Mouse (Mus musculus) left cerebral cortex, adult 9 months (tissue): ENCODE results near the gene Mogs.
"Not testable (repeated sequence)": the region's sequence is repeated elsewhere in the genome, so short reads cannot be mapped to it uniquely, and the experiment has no call there.

Experiments used
- DNase-seq, 2 experiments: peaks; one replicate each; pipeline ENCODE4 v3.0.0; 2022; ENCODE audit warnings: low spot score in 2 of 2

Mogs gene

DNA sequence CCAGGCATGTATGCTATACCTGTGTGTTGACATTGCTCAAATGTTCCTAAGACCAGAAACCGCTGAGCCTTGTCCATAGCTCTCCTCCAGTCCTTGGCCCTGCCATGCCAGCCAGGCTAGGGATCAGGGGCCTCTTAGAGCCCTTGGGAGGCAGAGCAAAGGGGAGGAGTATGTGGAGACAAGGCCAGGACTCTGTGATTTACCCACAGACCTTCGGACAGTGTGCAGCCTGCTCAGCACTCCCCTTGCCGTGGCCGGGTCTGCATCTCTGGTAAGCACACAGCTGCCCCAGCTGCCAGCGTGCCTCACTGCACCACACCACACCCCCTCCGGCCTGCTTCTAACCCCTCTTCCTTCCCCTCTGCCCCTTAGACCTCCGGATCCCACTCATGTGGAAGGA, 32.0 kb downstream of the Mogs start:
- DNase-seq = no peak

DNA sequence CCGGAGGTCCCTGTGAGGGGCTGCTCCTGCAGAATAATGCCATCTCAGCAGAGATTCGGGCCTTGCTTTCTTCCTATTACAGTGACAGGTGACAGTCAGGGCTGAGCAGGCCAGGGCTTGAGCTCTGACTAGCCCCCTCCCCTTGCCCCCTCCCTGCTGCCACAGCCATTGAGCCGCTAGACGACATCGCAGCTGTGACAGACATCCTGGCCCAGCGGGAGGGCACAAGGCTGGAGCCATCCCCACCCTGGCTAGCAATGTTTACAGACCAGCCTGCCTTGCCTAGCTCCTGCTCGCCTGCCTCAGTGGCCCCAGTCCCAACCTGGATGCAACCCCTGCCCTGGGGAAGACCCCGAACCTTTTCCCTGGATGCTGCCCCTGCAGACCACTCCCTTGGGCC, 36.4 kb downstream of the Mogs start:
- no peak for DNase-seq

DNA sequence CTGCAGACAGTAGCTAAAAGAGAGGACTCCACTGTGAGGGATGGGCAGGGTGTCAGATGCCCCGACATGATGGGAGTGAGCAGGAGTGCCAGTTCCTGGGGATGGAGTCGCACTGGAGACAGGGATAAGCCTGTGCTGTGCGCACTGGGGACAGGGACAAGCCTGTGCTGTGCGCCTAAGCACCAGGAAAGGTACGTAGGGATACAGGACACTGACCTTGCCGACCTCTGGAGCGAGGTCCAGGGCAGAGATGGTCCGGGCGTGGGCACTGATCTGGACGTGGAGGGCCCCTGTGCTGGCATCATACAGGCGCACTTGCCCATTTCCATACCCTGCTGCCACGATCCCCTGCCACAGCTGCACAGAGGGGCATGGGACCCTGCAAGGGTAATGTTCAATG, 37.7 kb downstream of the Mogs start:
- DNase-seq = no peak

DNA sequence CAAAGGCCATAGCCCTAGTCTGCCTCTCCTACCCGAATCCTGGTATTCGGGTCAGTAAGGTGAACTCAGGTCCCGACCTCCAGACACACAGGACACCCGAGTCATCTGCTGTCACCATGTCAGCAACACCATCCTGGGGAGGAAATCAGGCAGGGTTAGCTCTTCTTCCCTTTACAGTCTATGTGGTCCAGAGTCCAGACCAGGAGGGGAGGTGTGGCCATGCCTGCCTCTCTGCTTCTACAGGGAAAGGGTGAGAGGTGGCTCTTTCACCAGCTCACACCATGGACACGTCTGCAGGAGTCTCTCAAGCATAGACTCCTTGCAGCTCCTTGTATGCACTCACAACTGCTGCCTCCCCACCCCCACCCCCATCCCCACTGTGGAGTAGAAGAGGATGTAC, 38.2 kb downstream of the Mogs start:
- no peak for DNase-seq

DNA sequence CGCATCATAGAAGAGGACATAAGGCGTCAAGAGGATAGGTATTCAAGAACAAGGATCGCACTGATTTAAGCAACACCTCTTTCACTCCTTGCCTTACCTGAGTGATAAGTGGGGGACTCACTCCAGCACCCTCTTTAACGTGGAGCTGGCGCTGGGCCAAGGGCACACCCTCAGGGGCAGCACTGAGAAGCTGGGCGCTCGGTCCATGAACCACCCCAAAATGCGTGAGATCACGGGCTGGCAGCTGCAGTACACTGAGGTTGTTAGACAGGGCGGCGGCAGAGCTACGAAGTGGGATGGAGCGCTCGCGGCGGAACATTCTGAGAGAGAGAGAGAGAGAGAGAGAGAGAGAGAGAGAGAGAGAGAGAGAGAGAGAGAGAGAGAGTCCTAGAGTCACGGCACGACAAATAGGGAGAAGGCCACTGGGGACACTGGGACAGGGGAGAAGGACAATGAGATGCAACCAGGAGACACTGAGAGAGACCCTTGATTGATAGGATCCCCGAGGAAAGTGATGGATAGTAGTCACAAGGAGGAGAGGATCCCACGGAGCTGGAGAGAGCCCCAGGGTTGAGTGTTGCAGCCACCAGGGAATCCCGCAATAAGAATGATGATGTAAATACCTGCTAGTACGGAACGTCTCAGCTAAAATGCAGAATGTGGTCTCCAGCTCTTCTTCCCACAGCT, 40.4 kb downstream of the Mogs start:
- no peak for DNase-seq

DNA sequence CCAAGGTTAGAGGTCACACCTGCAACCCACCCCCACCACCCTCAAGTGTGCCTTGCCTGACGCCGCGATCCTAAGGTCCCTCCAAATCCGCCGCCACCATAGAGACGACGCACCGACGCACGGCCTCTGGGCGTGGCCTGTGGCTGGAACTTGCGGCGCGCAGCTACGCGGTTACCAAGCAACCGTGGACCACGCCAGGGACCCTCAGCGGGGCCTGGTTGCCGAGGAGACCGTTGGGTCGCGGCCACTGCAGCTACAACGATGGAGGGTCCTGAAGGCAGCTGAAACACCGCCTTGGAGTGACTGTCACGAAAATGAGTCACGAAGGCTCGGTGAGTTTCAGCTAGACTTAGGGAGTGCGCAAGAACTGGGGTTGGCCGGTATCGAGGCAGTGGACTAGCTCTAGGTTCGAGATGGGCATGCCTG, 41.0 kb downstream of the Mogs start, which contains the start of the genes Wdr54 and 1700003E16Rik:
Gene Wdr54 (minus strand): TSS at position 139 of the 426 bp plus-strand sequence.
Gene 1700003E16Rik (plus strand): TSS at position 146 of the 426 bp plus-strand sequence.
- DNase-seq = peak in 1 of 2 experiments; percentile 76

DNA sequence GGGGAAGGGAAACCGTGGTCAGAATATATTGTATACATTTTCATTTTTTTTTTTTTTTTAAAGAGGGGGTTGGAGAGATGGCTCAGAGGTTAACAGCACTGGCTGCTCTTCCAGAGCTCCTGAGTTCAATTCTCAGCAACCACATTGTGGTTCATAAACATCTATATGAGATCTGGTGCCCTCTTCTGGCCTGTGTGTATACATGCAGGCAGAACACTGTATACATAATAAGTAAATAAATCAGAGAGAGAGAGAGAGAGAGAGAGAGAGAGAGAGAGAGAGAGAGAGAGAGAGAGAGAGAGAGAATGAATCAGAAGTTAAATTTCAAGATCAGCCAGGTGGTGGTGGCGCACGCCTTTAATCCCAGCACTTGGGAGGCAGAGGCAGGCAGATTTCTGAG, 44.2 kb downstream of the Mogs start:
- DNase-seq = not testable (repeated sequence)

DNA sequence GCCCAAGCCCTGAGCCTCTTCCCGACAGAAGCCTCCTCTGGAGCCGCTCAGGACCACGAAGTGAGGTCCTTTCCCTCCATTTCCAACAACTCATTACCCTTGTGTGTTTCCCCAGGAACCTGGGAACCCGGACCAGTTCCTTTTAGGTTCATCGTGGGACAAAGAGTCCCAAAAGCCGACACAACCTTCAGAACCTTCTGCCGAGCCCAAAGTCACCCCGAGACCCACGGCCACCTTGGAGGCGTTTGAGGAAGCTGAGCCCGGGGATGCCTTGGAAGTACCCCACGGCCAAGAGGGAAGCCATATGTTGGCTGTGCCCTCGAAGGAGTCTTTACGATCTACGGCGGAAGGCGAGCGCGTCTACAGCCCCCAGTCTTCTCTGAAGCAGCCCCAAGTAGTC, 46.1 kb downstream of the Mogs start:
- DNase-seq = no peak

DNA sequence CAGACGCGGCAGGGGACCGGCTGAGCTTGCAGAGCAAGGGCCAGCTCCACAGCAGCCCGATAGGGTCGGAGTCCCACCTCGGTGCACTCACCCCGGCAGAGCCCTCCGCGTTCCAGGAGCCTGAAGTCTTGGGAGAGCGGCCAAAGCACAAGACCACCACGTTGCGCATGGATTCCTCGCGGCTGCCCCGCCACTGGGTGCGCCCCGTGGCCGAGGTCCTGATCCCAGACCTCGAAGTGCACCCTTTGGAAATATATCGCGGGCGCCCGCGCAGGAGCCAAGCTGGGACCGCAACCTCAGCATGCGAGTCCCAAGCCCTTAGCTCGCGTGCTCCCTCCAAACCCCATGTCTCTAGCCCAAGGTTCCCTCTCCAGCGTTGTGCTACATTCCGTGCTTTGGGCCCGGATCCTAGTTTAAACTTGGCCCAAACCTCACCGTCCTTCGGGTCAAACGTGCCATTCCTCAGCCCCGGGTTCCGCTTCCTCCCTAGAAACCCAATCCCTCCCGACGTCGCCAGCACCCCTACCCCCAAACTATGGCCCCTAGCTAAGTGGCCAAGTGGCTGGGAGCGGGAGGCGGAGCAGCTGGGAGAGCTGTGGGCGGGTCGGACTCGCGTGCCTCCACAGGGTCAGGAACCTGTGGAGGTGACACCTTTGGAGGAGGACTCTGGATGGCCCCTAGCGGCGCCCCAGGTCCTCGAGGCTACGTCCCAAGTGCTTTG, 46.8 kb downstream of the Mogs start:
- DNase-seq = no peak

DNA sequence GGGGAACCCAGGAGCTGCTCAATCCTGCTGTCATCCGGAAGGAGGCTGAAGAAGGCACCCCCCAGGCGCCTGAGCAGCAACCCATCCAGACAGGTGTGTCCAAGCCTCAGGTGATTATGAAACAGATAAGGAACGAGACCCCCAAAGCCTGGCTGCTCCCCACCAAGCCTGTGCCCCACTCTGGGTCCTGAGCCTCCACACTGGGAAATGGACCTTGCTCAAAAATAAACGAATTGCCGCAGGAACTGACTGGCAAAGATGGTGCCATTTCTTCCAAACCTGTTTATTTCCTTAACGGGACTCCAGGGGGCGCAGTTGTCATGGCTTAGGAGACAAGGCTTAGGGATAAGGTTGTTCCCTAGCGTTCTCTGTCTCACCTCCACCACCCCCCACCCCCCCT, 47.4 kb downstream of the Mogs start:
- DNase-seq = peak in 1 of 2 experiments; percentile 61

DNA sequence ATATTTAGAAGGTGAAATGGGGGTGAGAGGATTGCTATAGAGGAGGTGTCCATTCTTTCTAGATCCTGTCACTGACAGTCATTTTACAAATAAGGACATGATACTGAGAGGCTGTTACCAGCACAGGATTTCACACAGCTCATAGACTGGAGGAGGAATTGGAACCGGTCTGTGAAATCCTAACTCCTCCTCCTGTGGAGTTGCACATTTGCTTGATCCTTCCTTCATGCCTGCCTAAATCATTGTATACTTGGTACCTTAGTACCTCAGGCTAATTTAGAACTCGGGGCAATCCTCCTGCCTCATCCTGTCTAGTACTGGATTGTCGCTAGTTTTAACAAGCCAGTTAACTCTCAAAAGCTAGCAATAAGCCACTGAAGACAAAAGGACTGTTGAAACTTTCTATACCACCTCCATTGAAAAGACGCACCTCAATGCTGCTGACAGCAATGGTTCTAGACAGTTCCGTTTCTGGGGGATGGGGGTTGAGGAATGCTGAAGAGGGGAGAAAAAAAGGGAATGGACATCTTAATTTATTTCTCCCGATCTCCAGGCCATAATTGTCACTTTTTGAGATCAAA, 49.8 kb downstream of the Mogs start:
- no peak for DNase-seq

DNA sequence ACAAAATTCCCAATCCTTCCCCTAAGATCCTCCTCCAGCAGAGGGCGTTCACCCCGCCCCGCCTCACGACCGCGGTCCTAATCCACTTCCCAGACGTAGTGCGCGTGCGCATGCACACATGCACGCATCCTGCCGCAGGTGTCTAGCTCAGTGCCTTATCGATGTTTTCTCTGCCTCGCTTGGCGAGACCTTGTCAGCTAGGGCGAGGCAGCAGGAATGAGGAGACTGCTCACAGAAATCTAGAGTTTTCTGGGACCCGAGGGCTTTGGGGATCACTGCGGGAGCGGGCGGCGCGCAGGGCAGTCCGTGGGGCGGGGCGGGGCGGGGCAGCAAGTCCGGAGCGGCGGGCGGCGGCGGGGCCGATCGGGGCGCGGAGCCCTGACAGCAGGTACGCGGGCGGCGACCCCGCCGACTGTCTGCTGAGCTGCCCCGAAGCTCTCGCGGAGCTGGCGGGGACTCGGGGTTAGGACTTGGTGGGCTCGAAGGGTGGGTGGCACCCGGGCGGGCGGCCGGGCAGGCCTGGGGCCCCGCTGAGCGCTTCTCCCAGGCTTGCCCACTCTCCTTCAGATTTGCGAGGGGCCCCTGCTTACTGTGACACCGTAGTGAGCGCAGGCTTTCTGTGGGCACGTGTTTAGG, 50.4 kb downstream of the Mogs start, which contains the start of gene Dctn1:
Gene Dctn1 (plus strand): TSS at position 314 of the 636 bp plus-strand sequence.
- peak; percentile 80 to 95 for DNase-seq

DNA sequence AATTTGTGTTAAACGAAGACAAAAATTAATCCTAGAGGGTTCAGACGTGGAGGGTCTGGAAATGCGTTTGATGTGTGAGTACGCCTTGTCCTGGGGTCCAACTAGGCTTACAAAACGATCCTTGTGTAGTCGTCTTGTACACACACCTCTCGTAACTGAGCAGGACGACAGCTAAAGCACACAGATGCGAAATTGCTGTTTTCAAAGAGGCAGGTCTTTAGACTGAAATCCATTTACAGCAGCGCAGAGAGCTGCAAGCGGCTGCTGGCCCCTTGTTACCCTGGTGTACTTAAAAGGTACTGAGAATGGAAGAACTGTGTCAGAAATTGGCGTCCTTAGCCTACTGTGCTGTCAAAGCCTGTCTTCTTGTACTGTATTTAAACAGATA, 50.9 kb downstream of the Mogs start:
- no peak for DNase-seq
